Mouse (Mus musculus) ES-Bruce4 (cell line): ENCODE data around the gene Ldb1.

Source experiments
- EP300 ChIP-seq: IDR thresholded peaks from 2 replicates; pipeline ENCODE4 v1.6.1; 2011; ENCODE audit warnings: low read depth, low read length; ENCODE audit not compliant: insufficient read depth
- POLR2A ChIP-seq: IDR thresholded peaks from one replicate; pipeline ENCODE4 v1.8.1; 2011; ENCODE audit warnings: low read length; ENCODE audit not compliant: insufficient read depth

GRCm38 (mm10) chr19:46085185-46085584 is 40.2 kb upstream of the Ldb1 start:
- TF ChIP-seq EP300 = no peak
- TF ChIP-seq POLR2A = no peak
